Mouse (Mus musculus) liver, adult 2 months (tissue): ENCODE data around the gene Myo1g. TPM values are rescaled to one million over a fixed set of nuclear protein-coding genes. Genes with fewer than 3 reads are reported as not detected.

Experiments
- DNase-seq: peaks from one replicate; pipeline ENCODE4 v3.0.0-alpha.2; 2011; ENCODE audit warnings: low read depth, low spot score; ENCODE audit errors: extremely low read depth
- H3K27ac ChIP-seq: fragments of 200-500 bp; replicated peaks from 2 replicates; pipeline ENCODE4 v1.5.1; 2012; ENCODE audit warnings: low read depth, mild to moderate bottlenecking, control low read depth, inconsistent platforms, low read length; ENCODE audit not compliant: insufficient read depth
- H3K27me3 ChIP-seq: fragments of 200-500 bp; 2 replicates; pipeline ENCODE4 v1.6.1; 2012; ENCODE audit warnings: mild to moderate bottlenecking, moderate library complexity, low read length, inconsistent platforms; ENCODE audit not compliant: control insufficient read depth, insufficient read depth
- H3K36me3 ChIP-seq: fragments of 200-500 bp; 2 replicates; pipeline ENCODE4 v1.6.1; 2012; ENCODE audit warnings: low read length, inconsistent platforms; ENCODE audit not compliant: control insufficient read depth, insufficient read depth
- H3K4me1 ChIP-seq: fragments of 200-500 bp; 2 replicates; pipeline ENCODE4 v1.6.1; 2011; ENCODE audit warnings: low read length; ENCODE audit not compliant: control insufficient read depth, insufficient read depth
- H3K4me3 ChIP-seq: fragments of 200-500 bp; 2 replicates; pipeline ENCODE4 v1.5.1; 2011; ENCODE audit warnings: low read depth, mild to moderate bottlenecking, control low read depth, low read length, moderate library complexity; ENCODE audit not compliant: insufficient read depth
- H3K79me2 ChIP-seq: fragments of 200-500 bp; 2 replicates; pipeline ENCODE4 v1.6.1; 2012; ENCODE audit warnings: inconsistent platforms, mild to moderate bottlenecking, low read length, moderate library complexity; ENCODE audit not compliant: control insufficient read depth, insufficient read depth
- H3K9ac ChIP-seq: fragments of 200-500 bp; 2 replicates; pipeline ENCODE4 v1.6.1; 2012; ENCODE audit warnings: low read depth, mild to moderate bottlenecking, control low read depth, inconsistent platforms, low read length
- CTCF ChIP-seq: fragments of 200-500 bp; IDR thresholded peaks from 2 replicates; pipeline ENCODE4 v1.5.1; 2011; ENCODE audit warnings: low read depth, low read length, control low read depth
- POLR2A ChIP-seq: fragments of 200-500 bp; IDR thresholded peaks from 2 replicates; pipeline ENCODE4 v1.6.1; 2011; ENCODE audit warnings: low read length, control low read depth; ENCODE audit not compliant: insufficient read depth; ENCODE audit errors: extremely low read depth
- WGBS: fragments of 180-500 bp; shearing (Covaris S2); methylation state at CpG from one replicate; pipeline ENCODE4 v1.1.7; 2018; 5-methylcytosine and 5-hydroxymethylcytosine counted together
- polyA plus RNA-seq: library from polyadenylated mRNA; depleted of rRNA; stranded (reverse); fragments of >200 nt; gene quantifications from 2 replicates; pipeline ENCODE4 v1.2.3, GENCODE M21; 2012
- total RNA-seq: library from RNA; depleted of rRNA; stranded (reverse); fragments of >200 nt; gene quantifications from 2 replicates; pipeline ENCODE4 v1.2.3, GENCODE M21; 2014

Myo1g gene
- total and polyA plus RNA-seq, 2 experiments: 1.1 to 2.3 TPM

GRCm38 (mm10) chr11:6550201-6550600, 29.4 kb upstream of the Myo1g start:
- H3K27ac ChIP-seq: no peak overlapping the region
- H3K9ac ChIP-seq: no peak overlapping the region
- no peaks in the 10 kb centered on the region for H3K36me3 ChIP-seq
- H3K4me1 ChIP-seq: peaks cover 9% of the 10 kb centered on the region
- DNase-seq: no peak
- WGBS: 86% methylated on average over 3 of the region's 3 CpGs
- no peak for TF ChIP-seq CTCF
- H3K4me3 ChIP-seq: no peak overlapping the region
- H3K27me3 ChIP-seq: no peaks in the 10 kb centered on the region
- peaks cover 33% of the 10 kb centered on the region; the same call in 1 of the 2 replicates for H3K79me2 ChIP-seq

- Histone ChIP-seq H3K27ac (no peak overlapping the region), H3K9ac (no peak overlapping the region), H3K27me3 (no peaks in the 10 kb centered on the region), H3K4me3 (no peak overlapping the region), H3K4me1 (peaks cover 9% of the 10 kb centered on the region), H3K79me2 (peaks cover 30% of the 10 kb centered on the region; the same call in 1 of the 2 replicates), H3K36me3 (no peaks in the 10 kb centered on the region)
- WGBS: 56% methylated on average over 2 of the region's 2 CpGs
- DNase-seq: peak; percentile 63
- TF ChIP-seq CTCF: no peak
- no peak for TF ChIP-seq POLR2A
Measured at GRCm38 (mm10) chr11:6549770-6550169, 29.0 kb upstream of the Myo1g start.

- DNase-seq: no peak
- H3K27me3 ChIP-seq: no peaks in the 10 kb centered on the region
- 25% methylated on average over 6 of the region's 6 CpGs for WGBS
- TF ChIP-seq POLR2A (no peak), CTCF (no peak)
- no peaks in the 10 kb centered on the region for H3K36me3 ChIP-seq
- peaks cover 9% of the 10 kb centered on the region for H3K4me1 ChIP-seq
- H3K9ac ChIP-seq: peak overlapping the region; percentile 25; the same call in 1 of the 2 replicates
- H3K79me2 ChIP-seq: peaks cover 16% of the 10 kb centered on the region; the same call in 1 of the 2 replicates
- H3K4me3 ChIP-seq: 0 out of 2 replicates have a peak overlapping the region, but pooled peaks have one; percentile 85
- H3K27ac ChIP-seq: 0 out of 2 replicates have a peak overlapping the region, but pooled peaks have one; percentile 10
Measured at GRCm38 (mm10) chr11:6547696-6548325, 27.0 kb upstream of the Myo1g start.

GRCm38 (mm10) chr11:6547037-6547680, 26.4 kb upstream of the Myo1g start:
- Histone ChIP-seq H3K36me3 (no peaks in the 10 kb centered on the region), H3K79me2 (peaks cover 12% of the 10 kb centered on the region; the same call in 1 of the 2 replicates), H3K4me1 (peaks cover 9% of the 10 kb centered on the region), H3K27ac (peak overlapping the region; percentile 80), H3K4me3 (peak overlapping the region; percentile 85), H3K27me3 (no peaks in the 10 kb centered on the region), H3K9ac (peak overlapping the region; percentile 92)
- peak; percentile 60 for DNase-seq
- under 1% methylated on average over 30 of the region's 41 CpGs for WGBS
- TF ChIP-seq POLR2A: no peak
- TF ChIP-seq CTCF: no peak

GRCm38 (mm10) chr11:6546205-6547013, 25.6 kb upstream of the Myo1g start, which contains the start of gene Ccm2:
TSS of gene Ccm2 (plus strand) at chr11:6546887.
- peak within 1 kb of the TSS; percentile 85 for H3K4me3 ChIP-seq
- peak within 1 kb of the TSS; percentile 80 for H3K27ac ChIP-seq
- H3K79me2 ChIP-seq: peaks cover 12% of the 10 kb centered on the region; the same call in 1 of the 2 replicates
- no peaks in the 10 kb centered on the region for H3K36me3 ChIP-seq
- H3K9ac ChIP-seq: peak within 1 kb of the TSS; percentile 92
- H3K4me1 ChIP-seq: peaks cover 9% of the 10 kb centered on the region
- no peaks in the 10 kb centered on the region for H3K27me3 ChIP-seq
- under 1% methylated on average over 43 of the region's 57 CpGs for WGBS
- DNase-seq: peak; percentile 94
- TF ChIP-seq POLR2A: peak; percentile 49
- no peak for TF ChIP-seq CTCF
